Mouse (Mus musculus): ENCODE data around the gene Mblac1. TPM values are rescaled to one million over a fixed set of nuclear protein-coding genes. Genes with fewer than 3 reads are reported as not detected.

The Mblac1 gene
- polyA plus RNA-seq, 1 experiment from 2014 or later = 10.5 TPM

GRCm38 (mm10) chr5:138226491-138226890 is 32.4 kb downstream of the Mblac1 start:
- Histone ChIP-seq H3K27me3 (ENCODE audit: low read depth, poor library complexity, severe bottlenecking) (no peaks in the 10 kb centered on the region), H3K4me3 (no peak overlapping the region), H3K4me1 (0 out of 2 replicates have a peak, but pooled peaks cover under 1% of the 10 kb centered on the region), H3K9me3 (replicated peaks) (no peaks in the 10 kb centered on the region), H3K27ac (replicated peaks) (no peak overlapping the region), H3K36me3 (no peaks in the 10 kb centered on the region)
- WGBS = 86% methylated on average over 4 of the region's 4 CpGs
- DNase-seq (ENCODE audit: low spot score) = no peak

- H3K27ac ChIP-seq (replicated peaks) = no peak overlapping the region
- 83% methylated on average over 2 of the region's 2 CpGs for WGBS
- DNase-seq (ENCODE audit: low spot score) = no peak
- H3K27me3 ChIP-seq (ENCODE audit: low read depth, poor library complexity, severe bottlenecking) = no peaks in the 10 kb centered on the region
- H3K36me3 ChIP-seq = no peaks in the 10 kb centered on the region
- peaks cover 4% of the 10 kb centered on the region; the same call in 1 of the 2 replicates for H3K4me1 ChIP-seq
- H3K9me3 ChIP-seq (replicated peaks) = no peaks in the 10 kb centered on the region
- H3K4me3 ChIP-seq = no peak overlapping the region
These were observed 33.3 kb downstream of the Mblac1 start for GRCm38 (mm10) chr5:138227367-138227766.

GRCm38 (mm10) chr5:138228026-138228425 is 33.9 kb downstream of the Mblac1 start:
- no peak for DNase-seq (ENCODE audit: low spot score)
- 64% methylated on average over 3 of the region's 3 CpGs for WGBS
- no peaks in the 10 kb centered on the region for H3K9me3 ChIP-seq (replicated peaks)
- no peak overlapping the region for H3K27ac ChIP-seq (replicated peaks)
- H3K27me3 ChIP-seq (ENCODE audit: low read depth, poor library complexity, severe bottlenecking) = no peaks in the 10 kb centered on the region
- no peaks in the 10 kb centered on the region for H3K36me3 ChIP-seq
- H3K4me1 ChIP-seq = peaks cover 4% of the 10 kb centered on the region; the same call in 1 of the 2 replicates
- no peak overlapping the region for H3K4me3 ChIP-seq

- 93% methylated on average over 3 of the region's 3 CpGs for WGBS
- Histone ChIP-seq H3K4me1 (peaks cover 4% of the 10 kb centered on the region; the same call in 1 of the 2 replicates), H3K4me3 (no peak overlapping the region), H3K27me3 (ENCODE audit: low read depth, poor library complexity, severe bottlenecking) (no peaks in the 10 kb centered on the region), H3K27ac (replicated peaks) (no peak overlapping the region), H3K9me3 (replicated peaks) (no peaks in the 10 kb centered on the region), H3K36me3 (no peaks in the 10 kb centered on the region)
- DNase-seq (ENCODE audit: low spot score) = no peak
These were observed 35.4 kb downstream of the Mblac1 start for GRCm38 (mm10) chr5:138229511-138229910.

GRCm38 (mm10) chr5:138233778-138234177 is 39.7 kb downstream of the Mblac1 start:
- no peak for DNase-seq (ENCODE audit: low spot score)

GRCm38 (mm10) chr5:138234224-138234623 is 40.1 kb downstream of the Mblac1 start:
- H3K9me3 ChIP-seq (replicated peaks) = no peaks in the 10 kb centered on the region
- no peak for DNase-seq (ENCODE audit: low spot score)

More at GRCm38 (mm10) chr5:138233778-138234177, 39.7 kb downstream of the Mblac1 start:
- Histone ChIP-seq H3K36me3 (no peaks in the 10 kb centered on the region), H3K27me3 (ENCODE audit: low read depth, poor library complexity, severe bottlenecking) (no peaks in the 10 kb centered on the region), H3K9me3 (replicated peaks) (no peaks in the 10 kb centered on the region), H3K4me3 (no peak overlapping the region), H3K4me1 (peaks cover 4% of the 10 kb centered on the region; the same call in 1 of the 2 replicates), H3K27ac (replicated peaks) (no peak overlapping the region)
- WGBS = 81% methylated on average over 2 of the region's 2 CpGs

GRCm38 (mm10) chr5:138241511-138241910 is 47.4 kb downstream of the Mblac1 start:
- WGBS = 55% methylated on average over 2 of the region's 2 CpGs

More at GRCm38 (mm10) chr5:138234224-138234623, 40.1 kb downstream of the Mblac1 start:
- Histone ChIP-seq H3K27me3 (ENCODE audit: low read depth, poor library complexity, severe bottlenecking) (no peaks in the 10 kb centered on the region), H3K27ac (replicated peaks) (no peak overlapping the region), H3K4me3 (no peak overlapping the region), H3K4me1 (peaks cover 4% of the 10 kb centered on the region; the same call in 1 of the 2 replicates), H3K36me3 (no peaks in the 10 kb centered on the region)

More at GRCm38 (mm10) chr5:138241511-138241910, 47.4 kb downstream of the Mblac1 start:
- H3K36me3 ChIP-seq = no peaks in the 10 kb centered on the region
- H3K27ac ChIP-seq (replicated peaks) = no peak overlapping the region
- no peaks in the 10 kb centered on the region for H3K4me1 ChIP-seq
- no peaks in the 10 kb centered on the region for H3K27me3 ChIP-seq (ENCODE audit: low read depth, poor library complexity, severe bottlenecking)
- no peak for DNase-seq (ENCODE audit: low spot score)
- H3K9me3 ChIP-seq (replicated peaks) = no peaks in the 10 kb centered on the region
- no peak overlapping the region for H3K4me3 ChIP-seq

MicroRNA genes within 50 kb of the gene (microRNA counts, 519-probe panel; counts per million panel counts)
- microRNA mmu-miR-106b (7,265 counts per million, percentile 72 among the panel's probes with 10 or more counts), microRNA mmu-miR-25 (10,642 counts per million, percentile 98 among the panel's probes with 10 or more counts), microRNA mmu-miR-93 (8,179 counts per million, percentile 87 among the panel's probes with 10 or more counts)

Small RNA genes lying within 50 kb of the gene (microRNA-seq; reads per million reads assigned to microRNA genes)
- gene Mir106b (14,553 reads per million, percentile 97 among the genes with 10 or more reads in this experiment), gene Mir25 (1,222 reads per million, percentile 78 among the genes with 10 or more reads in this experiment), gene Mir93 (22,036 reads per million, percentile 98 among the genes with 10 or more reads in this experiment)

Other genes with a start within 250 kb of the Mblac1 start
- 0.02 and 0.05 TPM in 2 replicates for gene Gjc3, start 231.2 kb upstream of the Mblac1 start, polyA plus RNA-seq (2016; fragmentation: Nextera tagmentation; extraction: Ambion mirVana)
- gene Azgp1, start 212.8 kb upstream of the Mblac1 start, polyA plus RNA-seq (2016; fragmentation: Nextera tagmentation; extraction: Ambion mirVana) = not detected in 2 replicates
- not detected in 2 replicates for gene Smok3a, start 173.1 kb upstream of the Mblac1 start, polyA plus RNA-seq (2016; fragmentation: Nextera tagmentation; extraction: Ambion mirVana)
- not detected in 2 replicates for gene Smok3b, start 172.9 kb upstream of the Mblac1 start, polyA plus RNA-seq (2016; fragmentation: Nextera tagmentation; extraction: Ambion mirVana)
- gene Smok3c, start 141.1 kb upstream of the Mblac1 start, polyA plus RNA-seq (2016; fragmentation: Nextera tagmentation; extraction: Ambion mirVana) = not detected in 2 replicates
- 23.1 and 31.1 TPM in 2 replicates for gene Zkscan1, start 109.2 kb upstream of the Mblac1 start, polyA plus RNA-seq (2016; fragmentation: Nextera tagmentation; extraction: Ambion mirVana)
- gene Zscan21, start 77.4 kb upstream of the Mblac1 start, polyA plus RNA-seq (2016; fragmentation: Nextera tagmentation; extraction: Ambion mirVana) = 105 and 114 TPM in 2 replicates
- gene Zfp113, start 38.6 kb upstream of the Mblac1 start, polyA plus RNA-seq (2016; fragmentation: Nextera tagmentation; extraction: Ambion mirVana) = 42.6 and 46.7 TPM in 2 replicates
- 369 and 387 TPM in 2 replicates for gene Cops6, start 33.2 kb upstream of the Mblac1 start, polyA plus RNA-seq (2016; fragmentation: Nextera tagmentation; extraction: Ambion mirVana)
- gene Ap4m1, start 22.3 kb upstream of the Mblac1 start, polyA plus RNA-seq (2016; fragmentation: Nextera tagmentation; extraction: Ambion mirVana) = 27.8 and 28.5 TPM in 2 replicates
- 376 and 423 TPM in 2 replicates for gene Mcm7, start 21.9 kb upstream of the Mblac1 start, polyA plus RNA-seq (2016; fragmentation: Nextera tagmentation; extraction: Ambion mirVana)
- 138 and 146 TPM in 2 replicates for gene Taf6, start 6.9 kb upstream of the Mblac1 start, polyA plus RNA-seq (2016; fragmentation: Nextera tagmentation; extraction: Ambion mirVana)
- gene Cnpy4, start 6.8 kb upstream of the Mblac1 start, polyA plus RNA-seq (2016; fragmentation: Nextera tagmentation; extraction: Ambion mirVana) = 54.4 and 58.2 TPM in 2 replicates
- not detected in 2 replicates for gene Nxpe5, start 31.6 kb downstream of the Mblac1 start, polyA plus RNA-seq (2016; fragmentation: Nextera tagmentation; extraction: Ambion mirVana)
- 47.9 and 48.5 TPM in 2 replicates for gene Lamtor4, start 61.2 kb downstream of the Mblac1 start, polyA plus RNA-seq (2016; fragmentation: Nextera tagmentation; extraction: Ambion mirVana)
- 6.9 and 7.3 TPM in 2 replicates for gene BC037034, start 69.7 kb downstream of the Mblac1 start, polyA plus RNA-seq (2016; fragmentation: Nextera tagmentation; extraction: Ambion mirVana)
- gene Gal3st4, start 78.5 kb downstream of the Mblac1 start, polyA plus RNA-seq (2016; fragmentation: Nextera tagmentation; extraction: Ambion mirVana) = 7.1 and 7.3 TPM in 2 replicates
- 0.10 TPM in 2 replicates for gene Gm43720, start 85.6 kb downstream of the Mblac1 start, polyA plus RNA-seq (2016; fragmentation: Nextera tagmentation; extraction: Ambion mirVana)
- 42.9 and 68.5 TPM in 2 replicates for gene Gpc2, start 85.7 kb downstream of the Mblac1 start, polyA plus RNA-seq (2016; fragmentation: Nextera tagmentation; extraction: Ambion mirVana)
- gene Stag3, start 85.9 kb downstream of the Mblac1 start, polyA plus RNA-seq (2016; fragmentation: Nextera tagmentation; extraction: Ambion mirVana) = 2.5 and 4.4 TPM in 2 replicates
- not detected in 2 replicates for gene Pvrig, start 147.6 kb downstream of the Mblac1 start, polyA plus RNA-seq (2016; fragmentation: Nextera tagmentation; extraction: Ambion mirVana)
- 38.3 and 50.0 TPM in 2 replicates for gene Zfp157, start 247.2 kb downstream of the Mblac1 start, polyA plus RNA-seq (2016; fragmentation: Nextera tagmentation; extraction: Ambion mirVana)